Mouse (Mus musculus) kidney, adult 18-20 months (tissue): ENCODE measurements around the gene Serpinb9f.
"Not testable (repeated sequence)": the region's sequence is repeated elsewhere in the genome, so short reads cannot be mapped to it uniquely, and the experiment has no call there.

Source experiments
- DNase-seq: peaks from one replicate; pipeline ENCODE4 v3.0.0; 2021

Serpinb9f gene

GRCm38 (mm10) chr13:33323777-33324176, at the start of gene Serpinb9f:
Gene Serpinb9f, plus strand, starts transcription at chr13:33324077.
- not testable (repeated sequence) for DNase-seq

- not testable (repeated sequence) for DNase-seq
Observed at GRCm38 (mm10) chr13:33308631-33309030, 15.2 kb upstream of the Serpinb9f start.

GRCm38 (mm10) chr13:33356666-33357065, 32.8 kb downstream of the Serpinb9f start:
- DNase-seq: not testable (repeated sequence)
